18 mouse cellular contexts compared by ENCODE assay signal in the genomic region with DNA sequence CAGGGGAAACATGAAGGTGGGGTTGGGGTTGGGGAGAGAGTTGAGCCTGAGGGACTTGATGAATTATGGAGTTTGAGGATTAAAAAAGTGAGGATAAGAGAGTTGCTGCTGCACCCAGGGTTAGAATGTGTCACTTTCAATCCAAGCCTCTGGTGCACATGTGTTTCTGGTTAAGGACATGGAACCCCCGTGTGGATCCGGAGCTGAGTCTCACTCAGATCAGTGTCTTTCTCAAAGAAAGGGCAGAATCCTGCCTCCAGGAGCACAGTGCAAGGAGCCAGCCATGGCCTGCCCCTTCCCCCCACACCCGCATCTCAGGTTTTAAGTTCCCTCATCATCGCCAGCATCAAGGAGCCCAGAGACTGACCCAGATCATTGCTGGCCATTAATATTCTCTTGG.
A peak's percentile ranks its signal among the peaks of the same experiment; 100 is the strongest.
DNase-seq lines count a peak whose midpoint lies in the region; ATAC-seq and TF ChIP-seq lines count a peak whose summit lies in the region.
"Had no signal": no experiment of that assay in that cellular context is flagged by ENCODE, and none has a peak within 500 bp of the region (broad histone marks: within the 10 kb centered on the region; RNA-seq: fewer than 3 reads in every experiment).

No protein-coding gene starts in this region.

- no peaks in the 10 kb centered on the region for H3K27me3 ChIP-seq in midbrain, embryonic 12.5 days
- H3K27me3 ChIP-seq in midbrain, postnatal 0 days (ENCODE audit: insufficient read depth, low read length) = no peaks in the 10 kb centered on the region
- H3K27me3 ChIP-seq in embryonic facial prominence, embryonic 12.5 days = no peaks in the 10 kb centered on the region
- H3K27me3 ChIP-seq in hindbrain, embryonic 12.5 days = no peaks in the 10 kb centered on the region
- H3K27me3 ChIP-seq in neural tube, embryonic 13.5 days = no peaks in the 10 kb centered on the region
- H3K27me3 ChIP-seq: liver, embryonic 13.5 days had no signal

- H3K9ac ChIP-seq in midbrain, embryonic 12.5 days (replicated peaks) = no peak overlapping the region
- no peak overlapping the region for H3K9ac ChIP-seq in midbrain, postnatal 0 days (replicated peaks; ENCODE audit: low read length, poor library complexity, severe bottlenecking)
- no peak overlapping the region for H3K9ac ChIP-seq in embryonic facial prominence, embryonic 12.5 days
- no peak overlapping the region for H3K9ac ChIP-seq in hindbrain, embryonic 12.5 days
- H3K9ac ChIP-seq in neural tube, embryonic 13.5 days = 0 out of 2 replicates have a peak overlapping the region, but pooled peaks have one; percentile 22
- H3K9ac ChIP-seq: liver, embryonic 13.5 days had no signal

- peaks cover 21% of the 10 kb centered on the region for H3K4me1 ChIP-seq in midbrain, embryonic 12.5 days
- H3K4me1 ChIP-seq in midbrain, postnatal 0 days (ENCODE audit: insufficient read depth, low read length) = no peaks in the 10 kb centered on the region; the same call in 1 of the 2 replicates
- peaks cover 27% of the 10 kb centered on the region for H3K4me1 ChIP-seq in embryonic facial prominence, embryonic 12.5 days
- H3K4me1 ChIP-seq in hindbrain, embryonic 12.5 days = peaks cover 26% of the 10 kb centered on the region
- H3K4me1 ChIP-seq in neural tube, embryonic 13.5 days (replicated peaks) = peaks cover 89% of the 10 kb centered on the region

- no peak for DNase-seq in midbrain, postnatal 0 days (ENCODE audit: low spot score)
- DNase-seq in B cell, adult 2 months = no peak
- no peak for DNase-seq in adrenal gland, postnatal 14 days
- no peak for DNase-seq in heart, adult 18-20 months
- DNase-seq: adrenal gland, adult 2 months; cerebellum, adult 18-20 months; gastrocnemius, postnatal 25 days; kidney, adult 9 months; kidney, postnatal 4 days; left cerebral cortex, postnatal 4 days; liver, embryonic 13.5 days; right cerebral cortex, postnatal 4 days; thymus, adult 2 months had no signal

- no peak overlapping the region for H3K4me3 ChIP-seq in midbrain, embryonic 12.5 days
- H3K4me3 ChIP-seq in midbrain, postnatal 0 days (ENCODE audit: low read depth, low read length) = no peak overlapping the region
- H3K4me3 ChIP-seq in embryonic facial prominence, embryonic 12.5 days = no peak overlapping the region
- H3K4me3 ChIP-seq in hindbrain, embryonic 12.5 days = no peak overlapping the region
- no peak overlapping the region for H3K4me3 ChIP-seq in neural tube, embryonic 13.5 days
- H3K4me3 ChIP-seq: liver, embryonic 13.5 days; megakaryocyte, embryonic 14.5 days had no signal

- TF ChIP-seq CTCF in midbrain, postnatal 0 days (IDR thresholded peaks at IDR 0.05) = no peak

- 0 out of 2 replicates have a peak overlapping the region, but pooled peaks have one; percentile 77 for H3K27ac ChIP-seq in midbrain, embryonic 12.5 days (replicated peaks)
- no peak overlapping the region for H3K27ac ChIP-seq in midbrain, postnatal 0 days (ENCODE audit: low read depth, low read length)
- peak overlapping the region; percentile 30; the same call in 1 of the 2 replicates for H3K27ac ChIP-seq in embryonic facial prominence, embryonic 12.5 days
- peak overlapping the region; percentile 78 for H3K27ac ChIP-seq in hindbrain, embryonic 12.5 days
- H3K27ac ChIP-seq in neural tube, embryonic 13.5 days (replicated peaks) = peak overlapping the region; percentile 90
- H3K27ac ChIP-seq: liver, embryonic 13.5 days had no signal

- 69% methylated on average over 4 of the region's 4 CpGs for WGBS in midbrain, embryonic 12.5 days
- WGBS in midbrain, postnatal 0 days = 55% methylated on average over 4 of the region's 4 CpGs
- WGBS in embryonic facial prominence, embryonic 12.5 days = 16% methylated on average over 4 of the region's 4 CpGs
- 40% methylated on average over 4 of the region's 4 CpGs for WGBS in hindbrain, embryonic 12.5 days
- WGBS in neural tube, embryonic 13.5 days = 43% methylated on average over 4 of the region's 4 CpGs

- H3K36me3 ChIP-seq in midbrain, embryonic 12.5 days = no peaks in the 10 kb centered on the region
- H3K36me3 ChIP-seq in midbrain, postnatal 0 days (ENCODE audit: insufficient read depth, low read length) = no peaks in the 10 kb centered on the region
- H3K36me3 ChIP-seq in embryonic facial prominence, embryonic 12.5 days = no peaks in the 10 kb centered on the region
- no peaks in the 10 kb centered on the region for H3K36me3 ChIP-seq in hindbrain, embryonic 12.5 days
- peaks cover 12% of the 10 kb centered on the region; the same call in 1 of the 2 replicates for H3K36me3 ChIP-seq in neural tube, embryonic 13.5 days
- H3K36me3 ChIP-seq: liver, embryonic 13.5 days had no signal

- H3K4me2 ChIP-seq in midbrain, embryonic 12.5 days (replicated peaks) = no peak overlapping the region
- no peak overlapping the region for H3K4me2 ChIP-seq in midbrain, postnatal 0 days (ENCODE audit: low read depth, low read length, poor library complexity, severe bottlenecking)
- no peak overlapping the region for H3K4me2 ChIP-seq in embryonic facial prominence, embryonic 12.5 days (replicated peaks)
- H3K4me2 ChIP-seq in hindbrain, embryonic 12.5 days (replicated peaks) = no peak overlapping the region
- no peak overlapping the region for H3K4me2 ChIP-seq in neural tube, embryonic 13.5 days
- H3K4me2 ChIP-seq: liver, embryonic 13.5 days had no signal

- H3K9me3 ChIP-seq in midbrain, embryonic 12.5 days = no peaks in the 10 kb centered on the region
- H3K9me3 ChIP-seq in midbrain, postnatal 0 days (ENCODE audit: low read length) = no peaks in the 10 kb centered on the region
- H3K9me3 ChIP-seq in embryonic facial prominence, embryonic 12.5 days = no peaks in the 10 kb centered on the region
- H3K9me3 ChIP-seq in hindbrain, embryonic 12.5 days (replicated peaks) = no peaks in the 10 kb centered on the region
- H3K9me3 ChIP-seq in neural tube, embryonic 13.5 days = no peaks in the 10 kb centered on the region
- H3K9me3 ChIP-seq: liver, embryonic 13.5 days; megakaryocyte, embryonic 14.5 days had no signal

- 0 out of 2 replicates have a peak, but pooled peaks have one; percentile 20 for ATAC-seq in midbrain, embryonic 12.5 days (ENCODE audit: low FRiP score, low read depth)
- no peak for ATAC-seq in midbrain, postnatal 0 days (ENCODE audit: low FRiP score)
- ATAC-seq in embryonic facial prominence, embryonic 12.5 days (ENCODE audit: insufficient number of reproducible peaks, insufficient read depth, low FRiP score, low TSS enrichment) = no peak
- no peak for ATAC-seq in hindbrain, embryonic 12.5 days (ENCODE audit: low FRiP score)
- no peak for ATAC-seq in neural tube, embryonic 13.5 days (ENCODE audit: low read depth)
